Mouse (Mus musculus): ENCODE results near the gene Nos3.

The Nos3 gene

GRCm38 (mm10) chr5:24364508-24364907, at the start of gene Nos3:
TSS of gene Nos3 (plus strand) at chr5:24364810.
- no peak for DNase-seq (ENCODE audit: low spot score in 2 of 2)

GRCm38 (mm10) chr5:24319776-24320466, 44.7 kb upstream of the Nos3 start:
- DNase-seq (ENCODE audit: low spot score in 2 of 2), result no peak

GRCm38 (mm10) chr5:24320467-24320813, 44.2 kb upstream of the Nos3 start:
- peak in 1 of 2 experiments; percentile 44 for DNase-seq (ENCODE audit: low spot score in 2 of 2)

GRCm38 (mm10) chr5:24320894-24321293, 43.7 kb upstream of the Nos3 start:
- no peak for DNase-seq (ENCODE audit: low spot score in 2 of 2)

- DNase-seq (ENCODE audit: low spot score in 2 of 2), result no peak
Observed at GRCm38 (mm10) chr5:24321711-24322682, 42.6 kb upstream of the Nos3 start.

- no peak for DNase-seq (ENCODE audit: low spot score in 2 of 2)
Observed at GRCm38 (mm10) chr5:24325251-24325650, 39.4 kb upstream of the Nos3 start.

GRCm38 (mm10) chr5:24326166-24326841, 38.3 kb upstream of the Nos3 start:
- DNase-seq (ENCODE audit: low spot score in 2 of 2), result no peak

GRCm38 (mm10) chr5:24326842-24327417, 37.7 kb upstream of the Nos3 start:
- DNase-seq (ENCODE audit: low spot score in 2 of 2), result peak in 1 of 2 experiments; percentile 65

GRCm38 (mm10) chr5:24328813-24329211, 35.8 kb upstream of the Nos3 start:
- DNase-seq (ENCODE audit: low spot score in 2 of 2), result no peak

- peak; percentile 68 to 80 for DNase-seq (ENCODE audit: low spot score in 2 of 2)
Observed at GRCm38 (mm10) chr5:24329212-24329964, 35.2 kb upstream of the Nos3 start.

GRCm38 (mm10) chr5:24329965-24330298, 34.7 kb upstream of the Nos3 start:
- no peak for DNase-seq (ENCODE audit: low spot score in 2 of 2)

GRCm38 (mm10) chr5:24332401-24332800, 32.2 kb upstream of the Nos3 start:
- DNase-seq (ENCODE audit: low spot score in 2 of 2), result no peak

GRCm38 (mm10) chr5:24334749-24335148, 29.9 kb upstream of the Nos3 start:
- no peak for DNase-seq (ENCODE audit: low spot score in 2 of 2)

GRCm38 (mm10) chr5:24335888-24336511, 28.6 kb upstream of the Nos3 start:
- DNase-seq (ENCODE audit: low spot score in 2 of 2), result peak in 1 of 2 experiments; percentile 59

- no peak for DNase-seq (ENCODE audit: low spot score in 2 of 2)
Observed at GRCm38 (mm10) chr5:24337366-24337765, 27.2 kb upstream of the Nos3 start.

GRCm38 (mm10) chr5:24337821-24338220, 26.8 kb upstream of the Nos3 start:
- no peak for DNase-seq (ENCODE audit: low spot score in 2 of 2)

GRCm38 (mm10) chr5:24342205-24342963, 22.2 kb upstream of the Nos3 start:
- DNase-seq (ENCODE audit: low spot score in 2 of 2), result no peak

- no peak for DNase-seq (ENCODE audit: low spot score in 2 of 2)
Observed at GRCm38 (mm10) chr5:24342966-24343365, 21.6 kb upstream of the Nos3 start.

GRCm38 (mm10) chr5:24343379-24343778, 21.2 kb upstream of the Nos3 start:
- DNase-seq (ENCODE audit: low spot score in 2 of 2), result no peak

GRCm38 (mm10) chr5:24343977-24344436, 20.6 kb upstream of the Nos3 start:
- DNase-seq (ENCODE audit: low spot score in 2 of 2), result no peak

Measured in urinary bladder, postnatal 4 days (tissue).